Mouse (Mus musculus) lung, postnatal 0 days (tissue): ENCODE measurements around the gene Cfd.

ENCODE experiments used
- CTCF ChIP-seq: IDR thresholded peaks from 2 replicates; pipeline ENCODE4 v1.5.1; 2016; ENCODE audit warnings: antibody characterized with exemption, mild to moderate bottlenecking
- EP300 ChIP-seq: IDR thresholded peaks from 2 replicates; pipeline ENCODE4 v1.6.1; 2016; ENCODE audit warnings: antibody characterized with exemption, mild to moderate bottlenecking, control low read depth

- TF ChIP-seq CTCF (no peak), EP300 (no peak)
Observed at GRCm38 (mm10) chr10:79846553-79846952, 44.1 kb upstream of the Cfd start.
